Mouse (Mus musculus): ENCODE measurements around the gene 1700030J22Rik. TPM values are rescaled to one million over a fixed set of nuclear protein-coding genes. Genes with fewer than 3 reads are reported as not detected.

The 1700030J22Rik gene
- polyA plus RNA-seq (2014; fragmentation: Illumina TruSeq; extraction: RNeasy Lipid Tissue Mini Kit (QIAGEN cat#74804); ENCODE audit: low read depth, low replicate concordance), result 118 TPM

DNA sequence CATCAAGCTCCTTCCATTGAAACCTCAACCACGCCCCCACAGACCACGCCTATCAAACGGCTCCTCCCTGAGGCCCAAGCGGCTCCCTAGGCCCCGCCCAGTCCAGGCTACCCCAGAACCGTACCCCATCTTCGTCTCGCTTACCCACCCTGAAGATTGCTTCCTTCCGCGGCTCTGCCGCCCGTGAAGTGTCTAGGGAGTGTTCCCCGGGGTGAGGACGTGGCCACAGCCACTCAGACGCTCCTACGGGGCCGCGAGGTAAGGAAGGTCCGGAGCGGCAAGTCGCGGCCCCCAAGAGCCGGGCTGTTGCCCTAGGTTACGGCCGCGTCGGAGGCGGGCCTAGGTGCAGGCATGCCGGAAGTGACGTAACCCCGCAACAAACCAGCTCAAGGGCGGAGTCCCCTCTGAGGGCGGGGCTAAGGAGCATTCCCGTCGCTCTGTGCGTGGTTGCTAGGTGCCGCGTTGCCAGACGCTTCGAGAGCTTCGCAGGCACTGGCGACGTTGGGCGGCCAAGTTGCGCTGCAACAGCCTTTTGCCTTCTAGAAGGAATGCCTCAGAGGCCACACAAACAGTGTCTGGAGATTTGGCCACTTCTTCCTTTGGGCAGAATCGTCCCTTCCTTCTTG lies at the start of gene 1700030J22Rik:
1700030J22Rik (minus strand) TSS at position 329 of the 626 bp plus-strand sequence.

DNA sequence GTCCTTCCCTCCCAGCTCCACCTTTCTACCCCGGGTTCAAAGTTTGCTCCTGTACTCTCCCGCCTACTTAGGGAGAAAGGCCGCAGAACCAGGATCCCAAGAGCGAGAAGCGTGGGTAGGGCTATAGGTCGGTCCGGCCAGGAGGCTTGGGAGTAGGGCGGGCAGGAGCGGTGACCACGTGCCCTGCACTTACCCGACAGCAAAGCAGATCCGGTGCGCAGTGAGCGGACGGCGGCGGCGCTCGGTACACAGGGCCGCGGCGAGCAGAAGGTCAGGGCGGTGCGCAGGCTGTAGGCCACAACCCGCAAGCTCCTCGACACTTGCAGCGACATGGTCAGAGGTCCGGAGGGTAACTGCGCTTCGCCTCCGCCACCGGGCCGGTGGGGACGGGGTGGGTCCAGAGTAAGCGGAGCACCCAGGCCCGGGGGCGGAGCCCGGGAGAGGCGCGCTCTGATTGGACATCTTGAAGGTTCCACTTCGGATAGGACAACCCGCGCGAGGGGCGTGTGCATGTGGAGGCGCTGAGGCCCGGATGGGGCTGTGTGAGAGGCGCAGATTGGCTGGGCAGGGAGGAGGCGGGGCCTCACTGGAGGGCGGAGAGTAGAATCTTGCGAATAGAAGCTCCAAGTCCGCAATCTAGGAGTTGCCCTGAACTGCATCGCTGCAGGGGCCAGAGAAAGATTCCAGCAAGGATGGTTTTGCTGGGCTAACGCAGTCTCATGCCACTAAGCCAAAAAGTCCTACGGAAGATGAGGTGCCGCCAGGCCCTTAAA lies 14.5 kb upstream of the 1700030J22Rik start, which contains the start of gene Gcsh:
Gcsh (minus strand) TSS at position 443 of the 773 bp plus-strand sequence.

GRCm38 (mm10) chr8:116943161-116943554 lies 35.6 kb downstream of the 1700030J22Rik start, which contains the start of gene Atmin:
TSS of gene Atmin (plus strand) at chr8:116943393.

GRCm38 (mm10) chr8:116921337-116922059 lies 57.3 kb downstream of the 1700030J22Rik start, which contains the start of the genes Cmc2 and Cenpn:
TSS of gene Cmc2 (minus strand) at chr8:116921455.
TSS of gene Cenpn (plus strand) at chr8:116921730.

Other genes with a start within 250 kb of the 1700030J22Rik start
- 0.83 TPM for gene Cdyl2, start 246.0 kb downstream of the 1700030J22Rik start, polyA plus RNA-seq (2014; fragmentation: Illumina TruSeq; extraction: RNeasy Lipid Tissue Mini Kit (QIAGEN cat#74804); ENCODE audit: low read depth, low replicate concordance)
- 4.4 TPM for gene Cmc2, start 57.5 kb downstream of the 1700030J22Rik start, polyA plus RNA-seq (2014; fragmentation: Illumina TruSeq; extraction: RNeasy Lipid Tissue Mini Kit (QIAGEN cat#74804); ENCODE audit: low read depth, low replicate concordance)
- gene Cenpn, start 57.2 kb downstream of the 1700030J22Rik start, polyA plus RNA-seq (2014; fragmentation: Illumina TruSeq; extraction: RNeasy Lipid Tissue Mini Kit (QIAGEN cat#74804); ENCODE audit: low read depth, low replicate concordance), result 191 TPM
- gene Atmin, start 35.6 kb downstream of the 1700030J22Rik start, polyA plus RNA-seq (2014; fragmentation: Illumina TruSeq; extraction: RNeasy Lipid Tissue Mini Kit (QIAGEN cat#74804); ENCODE audit: low read depth, low replicate concordance), result 18.3 TPM
- gene Gcsh, start 14.6 kb upstream of the 1700030J22Rik start, polyA plus RNA-seq (2014; fragmentation: Illumina TruSeq; extraction: RNeasy Lipid Tissue Mini Kit (QIAGEN cat#74804); ENCODE audit: low read depth, low replicate concordance), result 26.9 TPM
- gene Pkd1l2, start 103.5 kb upstream of the 1700030J22Rik start, polyA plus RNA-seq (2014; fragmentation: Illumina TruSeq; extraction: RNeasy Lipid Tissue Mini Kit (QIAGEN cat#74804); ENCODE audit: low read depth, low replicate concordance), result 0.41 TPM
- 20.7 TPM for gene Bco1, start 116.9 kb upstream of the 1700030J22Rik start, polyA plus RNA-seq (2014; fragmentation: Illumina TruSeq; extraction: RNeasy Lipid Tissue Mini Kit (QIAGEN cat#74804); ENCODE audit: low read depth, low replicate concordance)
- gene Gan, start 179.2 kb upstream of the 1700030J22Rik start, polyA plus RNA-seq (2014; fragmentation: Illumina TruSeq; extraction: RNeasy Lipid Tissue Mini Kit (QIAGEN cat#74804); ENCODE audit: low read depth, low replicate concordance), result 2.8 TPM